In the genomic region with DNA sequence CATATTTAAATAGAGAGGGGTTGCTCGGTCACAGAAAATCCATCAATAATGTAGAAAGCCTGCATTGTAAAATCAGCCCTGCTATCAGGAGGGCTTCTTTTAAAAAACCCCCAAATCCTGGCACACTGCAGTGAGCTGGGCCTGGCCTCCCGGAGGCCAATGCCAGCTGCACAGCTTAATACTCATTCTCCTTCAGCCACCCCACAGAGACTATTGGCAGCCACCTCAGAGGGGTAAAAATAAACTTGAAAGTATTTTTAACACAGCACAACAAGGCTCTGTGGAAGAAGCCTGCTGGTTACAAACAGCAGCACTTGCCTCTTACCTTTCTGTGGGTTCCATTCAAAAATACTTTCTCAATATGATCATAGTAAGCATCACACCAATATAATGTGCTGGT, we compare ENCODE assay signal across 11 mouse cellular contexts.
A peak's percentile ranks its signal among the peaks of the same experiment; 100 is the strongest.
DNase-seq lines count a peak whose midpoint lies in the region; ATAC-seq and TF ChIP-seq lines count a peak whose summit lies in the region.
"Had no signal": no experiment of that assay in that cellular context is flagged by ENCODE, and none has a peak within 500 bp of the region (broad histone marks: within the 10 kb centered on the region; RNA-seq: fewer than 3 reads in every experiment).

No protein-coding gene starts in this region.

- H3K4me3 ChIP-seq in heart, embryonic 15.5 days: no peak overlapping the region
- H3K4me3 ChIP-seq in liver, embryonic 12.5 days: no peak overlapping the region
- H3K4me3 ChIP-seq in lung, adult 2 months (replicated peaks; ENCODE audit: extremely low read depth, low read depth, low read length): no peak overlapping the region
- H3K4me3 ChIP-seq: stomach, embryonic 15.5 days had no signal

- intact Hi-C loops in left cerebral cortex, postnatal 14 days (cut with DNase I): no loop called here

- H3K27me3 ChIP-seq in heart, embryonic 15.5 days: no peaks in the 10 kb centered on the region
- no peaks in the 10 kb centered on the region for H3K27me3 ChIP-seq in liver, embryonic 12.5 days (replicated peaks)
- H3K27me3 ChIP-seq: stomach, embryonic 15.5 days had no signal

- peak; percentile 75 for ATAC-seq in heart, embryonic 15.5 days (replicated peaks; ENCODE audit: insufficient number of reproducible peaks, insufficient read depth, low FRiP score, low read depth)
- ATAC-seq in megakaryocyte, adult 5-6 weeks (ENCODE audit: poor library complexity, severe bottlenecking): no peak
- no peak for ATAC-seq in liver, embryonic 12.5 days
- ATAC-seq: Patski had no signal

- WGBS in heart, embryonic 15.5 days: 44% methylated on average over 2 of the region's 2 CpGs
- WGBS in liver, embryonic 12.5 days (ENCODE audit: insufficient replicate concordance): 65% methylated on average over 2 of the region's 2 CpGs
- 49% methylated on average over 2 of the region's 2 CpGs for WGBS in lung, adult 2 months

- H3K9ac ChIP-seq in heart, embryonic 15.5 days: no peak overlapping the region
- no peak overlapping the region for H3K9ac ChIP-seq in liver, embryonic 12.5 days
- H3K9ac ChIP-seq: stomach, embryonic 15.5 days had no signal

- DNase-seq in brain, embryonic 18.5 days (ENCODE audit: low read depth, low spot score): peak; percentile 46
- peak; percentile 87 for DNase-seq in cerebellum, adult 9-10 months
- DNase-seq in left cerebral cortex, postnatal 14 days (ENCODE audit: low spot score in 2 of 2): peak; percentile 10 to 27
- DNase-seq in kidney, adult 8-10 months: no peak
- DNase-seq in lung, adult 2 months: no peak
- DNase-seq: kidney, adult 2 months had no signal

- no peak for TF ChIP-seq CTCF in lung, adult 2 months (IDR thresholded peaks at IDR 0.05; ENCODE audit: insufficient read depth, low read length)

- H3K4me1 ChIP-seq in heart, embryonic 15.5 days (replicated peaks): 0 out of 2 replicates have a peak, but pooled peaks cover 6% of the 10 kb centered on the region
- no peaks in the 10 kb centered on the region for H3K4me1 ChIP-seq in liver, embryonic 12.5 days
- no peaks in the 10 kb centered on the region for H3K4me1 ChIP-seq in lung, adult 2 months (ENCODE audit: control insufficient read depth, insufficient read depth, low read length)
- H3K4me1 ChIP-seq: stomach, embryonic 15.5 days had no signal

- H3K36me3 ChIP-seq in heart, embryonic 15.5 days: no peaks in the 10 kb centered on the region
- no peaks in the 10 kb centered on the region for H3K36me3 ChIP-seq in liver, embryonic 12.5 days
- H3K36me3 ChIP-seq: stomach, embryonic 15.5 days had no signal

- no peaks in the 10 kb centered on the region for H3K9me3 ChIP-seq in heart, embryonic 15.5 days (replicated peaks)
- no peaks in the 10 kb centered on the region for H3K9me3 ChIP-seq in liver, embryonic 12.5 days (replicated peaks)
- H3K9me3 ChIP-seq: stomach, embryonic 15.5 days had no signal

- H3K27ac ChIP-seq in heart, embryonic 15.5 days: peak overlapping the region; percentile 71
- no peak overlapping the region for H3K27ac ChIP-seq in liver, embryonic 12.5 days
- H3K27ac ChIP-seq: stomach, embryonic 15.5 days had no signal

- TF ChIP-seq POLR2A in lung, adult 2 months (IDR thresholded peaks at IDR 0.05; ENCODE audit: borderline replicate concordance, extremely low read depth, low read depth, low read length): no peak

- H3K4me2 ChIP-seq in heart, embryonic 15.5 days: peak overlapping the region; percentile 43
- no peak overlapping the region for H3K4me2 ChIP-seq in liver, embryonic 12.5 days
- H3K4me2 ChIP-seq: stomach, embryonic 15.5 days had no signal

Comparison
In these comparisons a context has a peak if more than half of its experiments do, and no peak if none do; other contexts are left out.
1. DNase-seq: peak in brain, embryonic 18.5 days (single experiment), cerebellum, adult 9-10 months (single experiment) and left cerebral cortex, postnatal 14 days (2 of 2); none in kidney, adult 8-10 months (0 of 2) and lung, adult 2 months (single experiment).